Mouse (Mus musculus): ENCODE results near the gene Pilrb1.

GRCm38 (mm10) chr5:137825971-137826370 is 31.9 kb downstream of the Pilrb1 start:
- TF ChIP-seq CTCF (IDR thresholded peaks at IDR 0.05; ENCODE audit: borderline replicate concordance, control insufficient read depth, extremely low read depth, insufficient read depth, low read length, poor library complexity) (no peak), POLR2A (IDR thresholded peaks at IDR 0.05; ENCODE audit: control insufficient read depth, extremely low read depth, insufficient read depth, low read length, poor library complexity) (no peak)
